Mouse (Mus musculus) myocyte (in vitro differentiated cells): Measurements from ENCODE around the gene Fam222b.

Source experiments
- CEBPB ChIP-seq: IDR thresholded peaks from 2 replicates; pipeline ENCODE4 v1.6.1; 2011; ENCODE audit warnings: mild to moderate bottlenecking, moderate library complexity; ENCODE audit not compliant: poor library complexity, insufficient read depth, severe bottlenecking
- E2F4 ChIP-seq: IDR thresholded peaks from one replicate; pipeline ENCODE4 v1.6.1; 2011; ENCODE audit warnings: mild to moderate bottlenecking, control low read depth, moderate library complexity; ENCODE audit not compliant: insufficient read depth
- MAX ChIP-seq: IDR thresholded peaks from one replicate; pipeline ENCODE4 v1.6.1; 2011; ENCODE audit warnings: low read depth, mild to moderate bottlenecking, control low read depth
- POLR2A ChIP-seq: IDR thresholded peaks from one replicate; pipeline ENCODE4 v1.6.1; 2011; ENCODE audit warnings: low read depth, mild to moderate bottlenecking, control low read depth, moderate library complexity; ENCODE audit not compliant: insufficient read length
- USF1 ChIP-seq: IDR thresholded peaks from one replicate; pipeline ENCODE4 v1.6.1; 2011; ENCODE audit warnings: low read depth, mild to moderate bottlenecking, control low read depth, moderate library complexity

DNA sequence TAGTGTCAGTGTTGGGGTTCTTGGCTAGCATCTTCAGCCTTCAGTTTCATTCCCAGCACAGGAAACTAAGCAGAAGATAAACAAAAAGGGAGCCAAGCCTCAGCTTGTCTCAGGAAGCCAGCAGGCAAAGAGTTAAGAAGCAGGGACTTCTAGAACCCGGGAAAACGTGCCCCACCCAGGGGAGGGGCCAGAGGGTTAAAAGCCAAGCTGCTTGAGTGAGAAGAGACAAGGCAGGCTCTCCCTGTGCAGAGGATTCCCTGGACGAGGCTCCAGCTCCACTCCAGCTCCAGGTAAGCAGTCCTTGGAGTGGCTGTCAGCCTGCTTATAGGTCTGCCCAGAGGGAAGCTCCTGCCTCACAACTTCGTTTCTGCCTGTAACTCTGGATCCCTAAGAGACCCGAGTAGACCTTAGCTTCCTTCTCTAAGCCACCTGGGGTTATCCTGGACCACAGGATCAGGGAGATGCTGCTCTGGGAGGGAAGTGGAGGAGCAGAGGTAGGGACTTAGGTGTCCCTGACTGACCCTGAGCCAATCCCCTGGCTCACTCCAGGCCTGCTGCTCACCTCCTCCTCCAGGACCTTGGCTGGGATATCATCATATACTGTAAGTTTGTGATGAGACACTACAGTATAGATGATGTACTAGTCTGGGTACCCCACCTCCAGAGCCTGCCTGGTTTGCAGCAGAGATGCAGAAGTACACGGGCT, 21.9 kb upstream of the Fam222b start:
- TF ChIP-seq E2F4 (no peak), USF1 (no peak), MAX (no peak), POLR2A (no peak), CEBPB (no peak)
